Mouse (Mus musculus) kidney, postnatal 10 days (tissue): ENCODE measurements at regions not wholly inside any gene's neighbourhood (a gene's known extent, or its start where the extent isn't known, plus 50 kb on each side); places are given as distances from the start of the nearest gene placed in this dataset.
A peak's percentile ranks its signal among the peaks of the same experiment; 100 is the strongest.

Experiments used
- DNase-seq: peaks from one replicate; pipeline ENCODE4 v3.0.0; 2021; ENCODE audit warnings: mixed read lengths

DNA sequence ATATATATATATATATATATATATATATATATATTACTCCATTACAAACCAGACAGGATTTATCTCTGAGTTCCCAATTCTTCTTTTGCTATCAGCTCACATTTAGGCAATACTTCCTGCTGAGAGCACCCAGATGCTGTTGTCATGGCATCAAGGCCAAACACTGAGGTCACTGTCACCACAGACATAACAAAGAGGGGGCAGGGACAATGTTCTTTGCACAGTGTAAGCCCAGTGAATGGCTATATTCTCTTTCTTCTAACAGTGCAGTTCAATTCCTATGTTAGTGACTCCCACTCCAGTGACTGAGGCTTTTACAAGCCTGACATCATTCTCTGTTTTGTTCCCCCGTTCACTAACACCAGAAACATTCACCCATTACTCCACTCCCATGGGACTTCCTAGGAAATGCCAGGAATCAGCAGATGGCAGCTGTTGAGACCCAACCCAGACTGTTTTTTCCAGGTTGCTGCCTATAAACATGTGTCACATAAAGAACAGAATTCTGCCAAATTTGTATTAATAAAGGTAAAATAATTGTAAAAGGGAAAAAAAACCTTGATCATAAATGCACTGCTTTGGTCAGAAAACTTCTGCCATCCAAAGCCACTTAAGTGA is 289.5 kb downstream of the Slc22a22 start:
- no peak for DNase-seq

GRCm38 (mm10) chr15:57179138-57179537 is 298.3 kb downstream of the Slc22a22 start:
- DNase-seq = no peak

GRCm38 (mm10) chr15:57172723-57173122 is 304.7 kb downstream of the Slc22a22 start:
- DNase-seq = no peak

DNA sequence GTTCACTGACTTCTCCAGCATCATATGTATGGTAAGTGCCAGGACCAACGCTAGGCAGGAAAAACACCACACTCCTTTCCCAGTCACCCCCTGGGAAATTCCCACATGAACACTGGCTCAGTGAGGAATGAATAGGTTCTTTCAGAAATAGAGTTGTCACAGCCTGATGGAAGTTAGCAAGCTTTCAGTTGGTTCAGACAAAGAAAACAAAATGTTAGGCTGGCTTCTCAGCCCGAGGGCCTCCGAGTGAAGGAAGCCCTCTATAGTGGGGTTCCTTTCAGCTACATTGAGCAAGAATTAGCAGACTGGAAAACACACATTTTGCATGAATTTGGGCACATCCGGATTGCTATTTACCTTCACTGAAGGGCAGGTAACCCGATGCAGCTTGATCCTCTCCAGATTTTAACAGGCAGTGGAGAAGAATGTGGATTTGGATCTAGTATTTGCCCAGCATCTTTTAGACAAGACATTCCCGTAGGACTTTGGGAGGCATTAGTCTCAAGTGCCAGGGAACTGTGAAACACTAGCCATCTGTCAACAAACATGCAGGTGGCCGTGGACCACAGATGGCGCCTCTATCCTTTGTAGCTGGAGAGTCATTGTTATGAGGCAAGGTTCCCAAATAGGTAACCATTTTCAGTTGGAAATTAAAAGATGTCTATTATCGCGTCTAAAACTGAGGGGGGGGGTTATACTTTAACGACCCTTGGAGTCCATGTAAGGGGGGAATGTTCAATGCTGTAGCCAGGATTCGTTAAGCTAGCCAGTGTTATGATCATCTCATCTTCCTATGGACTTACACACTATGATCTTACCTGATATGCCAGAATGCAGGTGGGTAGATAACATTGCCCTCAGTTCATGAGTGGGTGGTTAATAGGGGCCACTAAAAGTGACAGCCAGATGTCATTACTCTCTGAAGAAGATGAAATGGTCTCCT is 314.8 kb downstream of the Slc22a22 start:
- no peak for DNase-seq

DNA sequence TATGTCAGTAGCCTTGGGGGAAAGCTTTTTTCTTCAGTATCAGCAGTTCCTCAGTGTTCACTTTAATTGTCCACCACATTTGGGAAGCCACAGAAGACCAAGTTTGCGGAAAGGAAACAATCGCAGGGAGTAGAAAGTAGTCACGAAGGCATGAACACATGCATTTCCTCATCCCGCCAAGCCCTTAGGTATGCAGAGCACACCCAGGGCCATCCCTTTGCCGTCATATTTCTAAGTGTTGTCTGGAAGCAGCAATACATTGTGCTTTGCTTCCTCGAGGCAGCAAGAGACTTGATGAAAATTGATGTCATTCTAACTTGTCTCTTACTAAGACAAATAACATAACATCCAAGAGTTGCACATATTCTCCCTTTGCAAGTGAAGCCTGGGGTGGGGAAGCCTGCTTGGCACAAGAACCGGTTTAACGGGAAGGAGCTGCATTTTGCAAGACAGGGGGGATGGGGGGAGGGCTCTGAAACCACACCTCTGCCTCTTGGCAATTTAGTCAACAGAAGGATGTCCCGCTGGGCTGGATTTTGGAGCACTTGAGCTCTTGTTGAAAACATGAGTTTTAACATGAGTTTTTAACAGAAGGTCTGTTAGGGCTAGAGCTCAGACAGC is 337.2 kb downstream of the Slc22a22 start:
- peak; percentile 3 for DNase-seq

- no peak for DNase-seq
Measured at GRCm38 (mm10) chr15:57104711-57105110, 372.7 kb downstream of the Slc22a22 start.

- DNase-seq = no peak
Measured at GRCm38 (mm10) chr15:57097309-57097708, 380.1 kb downstream of the Slc22a22 start.

- DNase-seq = no peak
Measured at GRCm38 (mm10) chr15:57079806-57080205, 397.6 kb downstream of the Slc22a22 start.

GRCm38 (mm10) chr15:57073776-57074175 is 403.6 kb downstream of the Slc22a22 start:
- DNase-seq = no peak

- DNase-seq = no peak
Measured at GRCm38 (mm10) chr15:57061502-57061901, 415.9 kb downstream of the Slc22a22 start.

- DNase-seq = no peak
Measured at GRCm38 (mm10) chr15:57059550-57060195, 417.8 kb downstream of the Slc22a22 start.

DNA sequence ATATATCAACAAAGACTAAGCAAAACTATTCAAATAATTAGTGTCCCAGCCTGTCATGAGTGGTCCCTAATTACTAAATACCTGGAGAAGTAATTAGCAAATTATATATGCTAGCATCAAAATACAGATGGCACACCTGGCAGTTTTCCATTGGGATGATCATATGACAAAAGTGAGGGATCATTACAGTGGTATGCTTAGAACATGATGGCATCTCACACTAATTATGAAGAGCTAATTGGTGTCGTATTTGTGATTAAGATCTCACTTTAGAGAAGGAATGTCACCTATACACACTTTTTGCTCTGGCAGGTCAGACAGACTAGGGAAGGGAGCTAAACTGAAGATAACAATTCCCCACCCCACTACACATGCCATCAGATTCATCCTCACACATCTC is 425.1 kb downstream of the Slc22a22 start:
- no peak for DNase-seq

- no peak for DNase-seq
Measured at GRCm38 (mm10) chr15:57036806-57037566, 440.4 kb downstream of the Slc22a22 start.

DNA sequence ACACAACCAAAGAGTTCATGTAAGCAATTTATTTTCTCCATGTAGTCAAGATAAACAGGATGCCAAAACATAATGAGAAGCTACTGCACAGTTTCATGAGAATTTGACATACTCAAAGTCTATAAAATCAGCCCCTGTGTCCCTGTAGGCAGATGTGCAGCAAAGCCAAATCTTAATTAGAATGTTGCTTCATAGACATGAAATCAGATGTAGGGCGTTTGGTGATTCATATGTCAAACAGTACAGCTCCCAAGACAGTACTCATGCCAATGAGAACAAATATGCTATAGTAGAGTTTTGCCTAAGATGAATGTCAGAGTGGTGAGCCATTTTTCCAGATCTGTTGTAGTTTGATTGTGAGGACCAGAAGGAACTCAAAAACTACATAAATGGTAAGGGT is 444.4 kb downstream of the Slc22a22 start:
- DNase-seq = no peak
